Mouse (Mus musculus) adrenal gland (tissue): ENCODE measurements around the gene Capn9.

Experiments used
- intact Hi-C: fragments of 180-260 bp; cut with DNase I; formaldehyde crosslinking; loops from one replicate; pipeline ENCODE4 v1.15.1; 2025
- long read RNA-seq, 2 experiments: library from polyadenylated mRNA; unstranded; transcript quantifications; one replicate each; pipeline ENCODE4 v2.0.0; 2020; ENCODE audit warnings: borderline replicate concordance in 1 of 2; ENCODE audit not compliant: insufficient replicate concordance in 1 of 2

Gene Capn9
- long read RNA-seq, experiment 1, result 0 reads
- long read RNA-seq, experiment 2, result 0 reads

DNA sequence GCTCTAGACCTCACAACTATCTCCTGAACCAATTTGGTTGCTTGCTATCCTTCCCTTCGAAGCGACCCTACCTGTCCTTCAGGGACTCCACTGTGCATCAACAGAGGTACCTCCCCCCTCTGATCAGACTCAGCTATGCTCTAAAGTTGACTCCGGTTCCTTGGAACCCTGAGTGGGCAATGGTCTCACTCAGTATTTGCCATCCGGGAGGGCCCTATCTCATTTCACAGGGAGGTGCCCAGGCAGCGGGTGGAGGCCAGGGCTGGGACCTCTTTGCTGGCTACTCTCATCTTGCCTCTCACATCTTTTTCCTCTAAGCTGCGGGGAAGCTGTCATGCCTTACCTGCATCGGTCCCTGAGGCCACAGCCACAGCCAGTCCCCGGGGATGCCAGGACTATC lies at the start of gene Capn9:
Gene Capn9, plus strand, starts transcription at position 301 of the 400 bp plus-strand sequence.
- intact Hi-C loops, result no loop called here

- intact Hi-C loops, result no loop called here
Measured at GRCm38 (mm10) chr8:124526261-124526660, 49.6 kb upstream of the Capn9 start.

DNA sequence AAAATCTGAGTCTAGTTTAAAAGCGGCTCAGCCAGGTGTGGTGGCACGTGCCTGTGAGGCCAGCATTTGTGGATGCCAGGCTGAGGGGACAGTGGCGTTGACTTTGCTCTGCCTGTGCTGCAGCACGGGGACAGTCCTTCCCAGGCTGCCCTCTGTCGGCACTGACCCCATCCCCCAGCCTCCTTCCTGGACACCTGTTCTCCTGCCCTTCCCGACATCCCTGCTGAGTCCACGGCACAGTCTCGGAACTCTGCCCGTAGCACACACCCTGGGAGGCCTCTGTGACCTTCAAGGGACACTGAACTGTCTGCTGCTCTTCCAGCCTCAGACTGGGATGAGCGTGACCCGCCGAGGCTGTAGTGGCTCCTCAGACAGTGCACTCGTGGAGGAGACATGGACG lies 45.8 kb upstream of the Capn9 start:
- intact Hi-C loops, result loop anchor here (10.0 kb wide), 1 partner anchor 125 kb away; no protein-coding TSS in a partner anchor

GRCm38 (mm10) chr8:124530556-124530955 lies 45.4 kb upstream of the Capn9 start:
- intact Hi-C loops, result loop anchor here (10.0 kb wide), 1 partner anchor 126 kb away; no protein-coding TSS in a partner anchor

- intact Hi-C loops, result loop anchor here (10.0 kb wide), 1 partner anchor 126 kb away; no protein-coding TSS in a partner anchor
Measured at GRCm38 (mm10) chr8:124530996-124531395, 44.9 kb upstream of the Capn9 start.

- intact Hi-C loops, result loop anchor here (10.0 kb wide), 1 partner anchor 128 kb away; no protein-coding TSS in a partner anchor
Measured at GRCm38 (mm10) chr8:124532626-124533025, 43.3 kb upstream of the Capn9 start.

GRCm38 (mm10) chr8:124535451-124535850 lies 40.5 kb upstream of the Capn9 start:
- intact Hi-C loops, result loop anchor here (10.0 kb wide), 1 partner anchor 131 kb away; no protein-coding TSS in a partner anchor

GRCm38 (mm10) chr8:124540906-124541305 lies 35.0 kb upstream of the Capn9 start:
- intact Hi-C loops, result no loop called here

GRCm38 (mm10) chr8:124542001-124542400 lies 33.9 kb upstream of the Capn9 start:
- intact Hi-C loops, result no loop called here

GRCm38 (mm10) chr8:124543272-124543671 lies 32.6 kb upstream of the Capn9 start:
- intact Hi-C loops, result no loop called here

DNA sequence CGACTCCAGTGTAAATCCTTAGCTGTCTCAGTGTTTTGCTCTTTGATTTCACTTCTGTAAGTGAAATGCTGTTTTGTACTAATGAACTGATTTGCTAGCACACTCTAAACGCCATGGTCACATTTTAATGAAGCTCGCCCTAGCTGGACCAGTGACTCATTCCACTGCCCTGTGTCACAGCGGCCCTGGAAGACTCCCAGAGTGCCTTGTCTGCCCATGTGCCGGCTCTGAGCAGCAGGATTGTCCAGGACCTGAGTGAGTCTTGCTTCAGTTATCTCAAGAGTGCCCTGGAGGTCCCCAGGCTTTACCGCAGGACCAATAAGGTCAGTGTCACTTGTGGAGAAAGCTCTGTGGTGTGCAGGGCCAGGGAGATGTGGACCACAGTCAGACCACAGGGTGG lies 29.5 kb upstream of the Capn9 start:
- intact Hi-C loops, result no loop called here

GRCm38 (mm10) chr8:124546815-124547214 lies 29.1 kb upstream of the Capn9 start:
- intact Hi-C loops, result no loop called here

- intact Hi-C loops, result no loop called here
Measured at GRCm38 (mm10) chr8:124547269-124547668, 28.6 kb upstream of the Capn9 start.

DNA sequence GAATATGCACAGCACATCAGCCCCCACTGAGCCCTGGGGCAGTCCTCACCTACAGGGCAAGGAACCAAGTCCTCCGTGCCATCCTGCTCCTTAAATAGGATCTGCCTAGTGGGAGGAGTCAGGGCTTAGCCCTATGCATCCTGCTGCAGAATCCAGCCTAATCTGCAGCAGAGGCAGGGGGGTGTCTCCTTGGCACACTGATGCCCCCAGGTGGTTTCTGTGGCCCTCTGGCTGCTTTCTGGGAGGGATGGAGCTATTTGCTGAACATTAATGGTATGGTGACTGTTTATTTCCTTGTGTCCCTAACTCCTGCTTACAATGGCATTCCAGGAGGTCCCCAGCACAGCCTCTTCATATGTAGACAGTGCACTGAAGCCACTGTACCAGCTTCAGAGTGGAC lies 27.7 kb upstream of the Capn9 start:
- intact Hi-C loops, result no loop called here

GRCm38 (mm10) chr8:124551011-124551661 lies 24.8 kb upstream of the Capn9 start:
- intact Hi-C loops, result no loop called here

GRCm38 (mm10) chr8:124555113-124555750 lies 20.7 kb upstream of the Capn9 start:
- intact Hi-C loops, result no loop called here

DNA sequence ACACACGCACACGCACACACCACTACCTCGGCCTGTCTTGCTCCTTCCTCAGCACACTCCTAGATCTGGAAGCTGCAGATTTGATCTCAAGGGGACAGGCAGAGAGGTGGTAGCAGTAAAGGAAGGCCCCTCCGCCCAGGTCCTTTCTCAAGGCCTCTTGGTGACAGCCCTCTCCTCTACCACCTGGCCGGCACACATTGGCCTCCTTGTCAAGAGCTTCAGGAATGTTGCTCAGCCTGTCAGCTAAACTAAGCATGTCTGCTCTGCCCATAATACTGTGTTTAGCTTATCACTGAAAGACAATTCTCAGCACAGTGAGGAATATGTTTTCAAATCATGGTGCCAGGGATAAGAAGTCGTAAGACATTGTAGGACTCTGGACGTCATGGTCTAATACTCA lies 19.7 kb upstream of the Capn9 start:
- intact Hi-C loops, result no loop called here

GRCm38 (mm10) chr8:124556658-124557057 lies 19.3 kb upstream of the Capn9 start:
- intact Hi-C loops, result no loop called here

DNA sequence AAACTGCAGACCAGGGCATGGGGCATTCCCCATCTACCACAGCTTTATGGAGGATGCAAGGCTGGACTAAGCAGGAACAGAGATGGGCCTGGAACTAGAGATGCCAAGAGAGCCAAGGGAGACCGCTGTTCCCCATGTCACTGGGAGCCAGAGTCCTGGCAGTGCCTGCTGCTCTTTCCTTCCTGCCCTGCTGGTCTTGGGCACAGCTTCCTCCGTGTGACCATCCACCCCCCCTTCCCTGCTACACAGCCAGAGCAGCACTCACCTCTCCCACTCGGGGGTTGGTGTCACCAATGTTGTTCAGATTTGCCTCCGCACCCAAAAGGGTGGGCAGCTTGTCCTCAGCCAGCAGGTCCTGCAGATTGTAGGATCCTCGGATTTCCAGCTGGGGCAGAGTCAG lies 18.4 kb upstream of the Capn9 start:
- intact Hi-C loops, result no loop called here

GRCm38 (mm10) chr8:124567126-124567525 lies 8.8 kb upstream of the Capn9 start:
- intact Hi-C loops, result no loop called here

GRCm38 (mm10) chr8:124567584-124567983 lies 8.3 kb upstream of the Capn9 start:
- intact Hi-C loops, result no loop called here

GRCm38 (mm10) chr8:124569100-124569499 lies 6.8 kb upstream of the Capn9 start:
- intact Hi-C loops, result no loop called here

- intact Hi-C loops, result no loop called here
Measured at GRCm38 (mm10) chr8:124569593-124569992, 6.3 kb upstream of the Capn9 start, which contains the start of gene Agt. TSS of gene Agt (minus strand) at chr8:124569706.
